Mouse (Mus musculus) adrenal gland, adult 18-20 months (tissue): ENCODE measurements around the gene Apeh. TPM values are rescaled to one million over a fixed set of nuclear protein-coding genes. Genes with fewer than 3 reads are reported as not detected.
"Not testable (repeated sequence)": the region's sequence is repeated elsewhere in the genome, so short reads cannot be mapped to it uniquely, and the experiment has no call there.

ENCODE experiments used
- DNase-seq, 2 experiments: peaks; one replicate each; pipeline ENCODE4 v3.0.0; 2021 to 2022; ENCODE audit warnings: low spot score in 2 of 2
- long read RNA-seq, 2 experiments: library from polyadenylated mRNA; stranded (forward); transcript quantifications; one replicate each; pipeline ENCODE4 v2.0.0; 2021
- total RNA-seq, 2 experiments: library from RNA; stranded (reverse); gene quantifications; 1 replicate in 1 of 2; 2 replicates in 1 of 2; pipeline ENCODE4 v1.2.3; 2021

Gene Apeh
- 10 to 100 TPM; 71.8 to 86.6 TPM for total RNA-seq
- long read RNA-seq, experiment 1, transcript Apeh-206 (22 exons, 2,518 nt) = major isoform, 47 of 68 reads
- long read RNA-seq, experiment 1, partial matches to known transcripts = 8 of 68 reads
- long read RNA-seq, experiment 1, other reads (novel, unspliced or antisense) = 13 of 68 reads
- long read RNA-seq, experiment 2, transcript Apeh-206 (22 exons, 2,518 nt) = major isoform, 152 of 210 reads
- long read RNA-seq, experiment 2, partial matches to known transcripts = 47 of 210 reads
- long read RNA-seq, experiment 2, other reads (novel, unspliced or antisense) = 10 of 210 reads

GRCm38 (mm10) chr9:108094184-108094941 is at the start of gene Apeh:
Apeh (minus strand) TSS chr9:108094606.
- peak; percentile 94 to 95 for DNase-seq

GRCm38 (mm10) chr9:108143470-108143869 is 49.1 kb upstream of the Apeh start:
- no peak for DNase-seq

DNA sequence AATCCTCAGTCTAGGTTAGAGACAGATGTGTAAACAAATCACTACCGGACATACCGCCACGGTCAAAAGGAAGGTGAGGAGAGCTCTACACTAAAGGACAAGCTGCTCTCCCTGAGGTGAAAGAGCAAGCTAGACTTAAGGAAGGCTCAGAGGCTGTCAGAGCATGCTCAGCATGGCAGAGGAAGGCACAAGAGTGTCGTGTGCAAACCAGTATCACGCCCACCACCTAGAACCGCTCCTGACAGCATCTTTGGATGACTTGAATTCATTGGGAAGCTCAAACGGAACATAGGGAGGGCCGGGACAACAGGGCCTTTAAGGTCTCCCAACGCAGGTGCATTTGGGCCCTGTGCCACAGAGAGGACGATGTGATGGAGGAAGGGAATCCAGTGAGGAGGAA is 47.0 kb upstream of the Apeh start:
- no peak for DNase-seq

DNA sequence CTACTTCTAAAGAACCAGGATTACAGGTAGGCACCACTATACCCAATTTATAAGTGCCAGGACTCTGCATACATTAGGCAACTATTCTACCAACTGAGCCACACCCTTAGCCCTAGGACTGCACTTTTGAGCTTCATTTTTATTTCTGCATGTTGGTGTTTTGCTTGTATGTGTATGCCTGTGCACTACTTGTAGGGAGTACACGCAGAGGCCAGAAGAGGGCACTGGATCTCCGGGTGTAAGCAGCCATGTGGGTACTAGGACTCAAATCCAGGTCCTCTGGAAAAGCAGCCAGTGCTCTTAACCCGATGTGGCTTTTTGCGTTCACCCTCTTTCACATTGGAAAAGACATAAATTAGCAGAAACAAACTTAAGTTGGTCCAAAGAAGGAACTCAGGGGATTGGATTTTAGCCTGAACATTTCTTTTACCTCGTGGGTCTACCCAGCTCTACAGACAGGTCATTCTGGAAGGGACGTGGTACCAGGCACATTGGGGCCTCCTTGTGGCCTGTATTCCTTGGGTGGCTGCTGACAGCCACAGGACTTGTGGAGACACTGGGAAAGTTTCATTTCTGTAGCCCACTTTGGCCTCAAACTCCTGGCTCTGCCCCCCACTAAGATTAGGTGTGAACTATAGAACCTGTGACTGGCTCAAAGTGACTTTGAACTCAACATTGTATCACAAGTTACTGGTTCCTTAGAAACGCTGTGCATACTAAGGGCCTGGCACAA is 45.7 kb upstream of the Apeh start:
- DNase-seq = no peak

DNA sequence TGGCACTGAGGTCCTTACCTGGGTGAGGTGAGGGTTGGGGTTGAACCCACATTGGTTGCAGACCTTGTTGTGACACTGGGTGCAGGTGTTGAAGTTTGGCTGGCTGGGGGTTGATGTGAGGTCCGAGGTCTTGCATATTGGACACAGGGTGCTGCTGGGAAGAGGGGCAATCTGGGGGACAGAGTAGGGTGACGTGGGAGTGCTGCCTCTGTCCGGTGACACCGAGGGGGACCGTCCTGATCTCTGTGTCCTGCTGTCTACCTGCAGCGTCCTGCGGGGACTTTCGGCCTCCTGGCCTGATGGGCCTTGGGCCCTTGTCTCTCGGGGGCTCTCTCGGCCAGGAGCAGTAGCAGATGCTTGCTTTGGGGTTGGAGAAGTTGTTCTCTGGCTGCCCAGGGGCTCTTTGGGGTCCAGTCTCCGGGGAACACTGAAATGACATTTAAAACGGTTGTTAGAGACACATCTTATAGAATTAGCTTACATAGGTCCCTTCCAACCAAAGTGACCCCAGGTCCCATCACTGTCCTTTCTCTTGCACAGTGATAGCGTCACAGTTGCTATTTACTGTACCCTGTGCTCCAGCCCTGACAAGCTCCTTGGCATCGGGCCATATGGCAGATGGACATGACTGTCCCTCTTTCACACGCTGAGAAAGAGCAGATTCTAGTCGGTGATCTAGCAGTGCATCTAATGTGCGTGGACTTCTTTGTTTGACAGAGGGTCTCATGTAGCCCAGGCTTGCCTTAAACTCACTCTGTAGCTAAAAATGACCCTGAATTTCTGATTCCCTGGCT is 45.0 kb upstream of the Apeh start:
- no peak for DNase-seq

DNA sequence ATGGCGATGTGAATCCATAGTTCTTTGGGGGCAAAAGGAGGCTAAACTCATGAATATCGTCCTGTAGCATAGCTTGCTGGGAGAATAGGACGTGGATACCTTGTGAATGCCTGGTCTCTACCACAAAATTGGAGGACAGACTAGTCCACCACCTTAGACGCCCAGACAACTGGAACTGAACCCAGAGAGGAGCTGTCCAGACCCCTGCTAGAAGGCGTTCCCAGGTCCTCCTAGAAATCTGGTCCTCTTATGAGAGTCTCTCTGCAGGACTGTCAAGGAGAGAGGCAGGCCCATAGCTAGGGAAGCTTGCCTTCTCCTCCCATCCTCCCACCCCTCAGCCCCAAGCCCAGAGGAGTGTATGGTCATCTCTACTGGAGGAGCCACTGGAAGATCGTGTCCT is 43.7 kb upstream of the Apeh start:
- DNase-seq = no peak

DNA sequence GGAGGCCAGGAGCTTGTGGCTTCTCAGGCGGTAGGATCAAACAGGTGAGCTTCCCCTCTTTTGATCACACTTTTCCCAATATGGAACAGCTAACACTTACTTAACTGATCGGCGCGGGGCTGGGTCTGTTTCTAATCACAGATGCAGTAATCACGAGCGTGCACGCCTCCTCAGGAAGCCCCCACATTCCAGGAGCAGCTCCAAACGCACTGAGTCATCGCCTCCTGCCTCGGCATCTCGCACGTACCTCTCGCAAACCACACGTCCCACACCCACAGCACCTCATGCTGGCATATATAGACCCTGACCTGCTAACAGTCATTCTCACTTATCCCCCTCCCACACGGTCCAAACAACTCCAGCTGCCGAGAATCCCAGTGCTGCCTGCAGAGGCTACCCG is 43.1 kb upstream of the Apeh start:
- no peak for DNase-seq

DNA sequence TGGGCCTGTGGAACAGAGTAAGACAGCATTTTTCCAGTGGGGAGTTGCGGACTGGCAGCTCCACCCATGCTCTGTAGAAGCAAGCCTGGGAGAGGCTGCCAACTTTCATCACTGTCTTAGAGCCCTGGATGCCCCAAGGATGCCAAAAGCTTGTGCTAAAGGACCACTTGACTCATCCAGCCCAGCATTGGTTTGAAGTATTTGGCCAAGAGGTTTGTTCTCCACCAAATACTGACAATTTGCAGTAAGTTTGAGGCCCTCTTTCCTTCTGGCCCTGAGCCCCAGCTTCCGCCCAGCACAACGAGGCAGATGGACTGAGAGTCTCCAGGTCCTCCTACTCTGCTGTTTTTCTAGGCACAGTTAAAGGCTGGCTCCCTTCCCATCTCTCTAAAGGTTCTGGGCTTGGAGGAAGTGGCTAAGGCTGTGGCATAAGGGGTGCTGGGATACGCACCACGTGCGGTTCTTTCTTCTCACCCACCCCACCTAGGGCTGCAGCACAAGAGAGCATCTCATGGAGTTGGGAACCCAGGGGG is 42.6 kb upstream of the Apeh start:
- DNase-seq = no peak

GRCm38 (mm10) chr9:108136225-108136624 is 41.8 kb upstream of the Apeh start:
- no peak for DNase-seq

DNA sequence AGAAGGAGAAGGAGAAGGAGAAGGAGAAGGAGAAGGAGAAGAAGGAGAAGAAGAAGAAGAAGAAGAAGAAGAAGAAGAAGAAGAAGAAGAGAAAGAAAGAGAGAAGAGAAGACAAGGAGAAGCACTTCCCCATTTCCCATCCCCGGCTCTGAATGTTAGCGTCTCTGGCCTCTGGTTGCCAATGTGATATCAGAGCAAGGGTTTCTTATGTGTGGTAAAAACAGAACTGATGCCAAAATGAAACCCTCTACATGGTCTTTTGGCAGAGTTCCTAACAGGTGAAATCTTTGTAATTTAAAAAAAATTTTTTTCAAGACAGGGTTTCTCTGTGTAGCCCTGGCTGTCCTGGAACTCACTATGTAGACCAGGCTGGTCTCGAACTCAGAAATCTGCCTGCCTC is 41.3 kb upstream of the Apeh start:
- not testable (repeated sequence) for DNase-seq

GRCm38 (mm10) chr9:108133478-108133877 is 39.1 kb upstream of the Apeh start:
- DNase-seq = no peak

- no peak for DNase-seq
These were observed 38.0 kb upstream of the Apeh start for GRCm38 (mm10) chr9:108132373-108132772.

DNA sequence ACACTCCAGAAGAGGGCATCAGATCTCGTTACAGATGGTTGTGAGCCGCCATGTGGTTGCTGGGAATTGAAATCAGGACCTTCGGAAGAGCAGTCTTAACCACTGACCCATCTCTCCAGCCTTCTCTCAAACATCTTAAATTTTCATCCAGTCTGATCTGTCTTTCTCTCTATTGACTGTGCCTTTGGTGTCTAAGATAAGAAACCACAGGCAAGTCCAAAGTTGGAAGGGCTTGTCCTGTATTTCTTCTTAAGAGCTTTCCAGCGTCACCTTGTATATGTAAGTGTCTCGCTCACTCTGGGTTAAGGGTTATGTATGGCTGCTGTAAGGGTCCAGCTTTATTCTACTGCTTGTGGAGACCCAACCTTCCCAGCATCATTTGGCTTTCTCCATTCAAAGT is 37.1 kb upstream of the Apeh start:
- no peak for DNase-seq

DNA sequence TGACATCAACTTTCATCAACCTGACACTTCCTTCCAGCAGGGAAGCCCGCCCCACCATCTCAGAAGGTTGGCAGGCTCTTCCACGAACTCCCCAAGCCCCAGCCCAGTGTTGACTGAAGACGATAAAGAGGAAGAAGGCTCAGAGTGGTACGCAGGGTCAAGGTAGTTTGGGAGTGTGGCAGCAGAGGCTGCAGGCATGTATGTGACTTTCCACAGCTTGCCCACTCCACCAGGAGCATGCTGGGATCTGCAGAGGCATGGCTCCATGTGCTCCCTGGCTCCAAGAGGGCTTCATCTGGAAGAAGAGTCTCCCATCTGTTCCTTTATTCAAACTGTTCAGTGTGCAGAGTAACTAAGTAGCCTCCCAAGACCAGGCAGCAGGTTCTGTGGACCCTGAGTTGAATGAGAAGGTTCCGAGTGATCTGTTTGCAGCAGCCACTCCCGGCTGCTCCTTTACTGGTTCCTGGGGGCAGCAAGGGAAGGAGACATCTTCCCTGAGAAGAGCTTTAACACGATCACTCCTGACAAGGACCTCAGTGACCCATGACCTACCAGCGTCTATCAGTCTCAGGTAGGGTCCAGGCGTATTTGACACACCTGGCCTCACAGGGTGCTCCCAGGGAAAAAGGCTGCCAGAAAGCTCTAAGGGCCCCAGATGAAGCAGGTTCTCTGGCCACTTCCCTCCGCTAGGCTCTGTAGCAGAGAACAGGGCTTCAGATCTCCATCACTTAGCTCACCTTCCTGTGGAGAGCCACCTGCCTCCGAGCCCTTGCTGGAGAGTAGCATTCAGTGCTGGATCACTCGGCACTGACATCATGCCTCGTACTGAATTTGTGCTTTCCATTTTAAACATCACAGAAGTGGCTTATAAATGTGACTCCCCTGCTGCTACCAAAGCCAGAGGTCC is 34.9 kb upstream of the Apeh start:
- DNase-seq = no peak

DNA sequence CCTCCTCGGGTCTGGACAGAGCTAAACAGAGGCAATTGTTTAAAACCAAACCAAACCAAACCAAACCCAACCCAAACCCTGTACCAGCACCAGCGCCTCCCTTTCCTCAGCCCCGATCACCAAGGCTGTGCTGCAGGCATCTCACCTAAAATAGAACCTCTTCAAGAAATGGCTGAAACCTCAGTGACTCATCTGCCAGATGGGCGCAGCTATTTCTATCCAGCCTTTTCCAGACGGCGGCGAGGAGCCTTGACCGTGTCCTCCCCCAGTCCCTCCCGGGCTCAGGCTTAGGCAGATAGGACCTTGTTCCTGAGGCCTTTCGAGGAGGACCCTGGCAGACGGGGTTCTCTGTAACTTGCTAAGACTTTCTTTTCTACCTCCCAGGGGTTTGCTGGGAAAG is 33.8 kb upstream of the Apeh start:
- DNase-seq = no peak

GRCm38 (mm10) chr9:108126436-108127180 is 32.2 kb upstream of the Apeh start:
- DNase-seq = no peak

DNA sequence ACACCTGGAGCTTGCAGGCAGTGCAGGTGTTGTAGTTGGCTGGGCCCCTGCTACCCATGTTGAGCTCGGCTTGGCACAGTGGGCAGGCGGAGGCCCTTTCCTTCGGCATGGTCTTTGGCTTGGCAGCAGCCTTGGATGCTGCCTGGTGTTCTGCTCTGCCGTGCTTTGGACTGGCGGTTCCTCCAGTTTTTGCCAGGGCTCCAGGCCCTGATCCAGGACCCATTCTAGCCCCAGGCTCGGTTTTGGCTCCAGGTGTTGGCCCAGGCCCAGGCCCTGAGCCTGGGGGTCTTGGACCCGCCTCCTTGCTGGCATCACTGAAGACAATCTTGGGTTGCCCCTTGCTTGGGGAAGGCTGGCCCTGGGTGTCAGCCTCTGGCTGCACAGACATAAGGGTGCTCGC is 31.3 kb upstream of the Apeh start:
- DNase-seq = no peak

DNA sequence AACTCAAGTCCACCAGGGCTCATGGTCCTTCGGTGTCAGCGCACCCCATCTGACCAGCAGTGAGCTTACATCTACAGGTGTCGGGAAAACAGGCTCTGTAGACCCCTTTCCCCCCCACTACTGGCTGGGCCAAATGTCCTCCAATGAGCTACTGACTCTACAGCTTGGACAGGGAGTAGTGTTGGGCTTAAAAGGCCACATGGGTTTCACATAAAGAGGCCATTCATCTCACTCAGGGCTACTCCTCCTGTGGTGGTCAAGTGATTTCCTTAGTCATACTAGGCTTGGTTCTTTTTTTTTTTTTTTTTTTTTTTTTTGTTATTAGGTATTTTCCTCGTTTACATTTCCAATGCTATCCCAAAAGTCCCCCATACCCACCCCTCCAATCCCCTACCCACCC is 29.5 kb upstream of the Apeh start:
- DNase-seq = no peak
